Mouse (Mus musculus) embryo, embryonic 11.5 days (tissue): ENCODE results near the gene Cdc42se2.

Experiments
- DNase-seq: peaks from one replicate; pipeline ENCODE4 v3.0.0-alpha.2; 2012; ENCODE audit warnings: low read depth, low spot score

The Cdc42se2 gene

GRCm38 (mm10) chr11:54793173-54793572 is 5.7 kb upstream of the Cdc42se2 start:
- no peak for DNase-seq

- no peak for DNase-seq
Observed at GRCm38 (mm10) chr11:54791458-54791857, 4.0 kb upstream of the Cdc42se2 start.

- peak; percentile 43 for DNase-seq
Observed at GRCm38 (mm10) chr11:54786858-54787487, 502 bp downstream of the Cdc42se2 start.

DNA sequence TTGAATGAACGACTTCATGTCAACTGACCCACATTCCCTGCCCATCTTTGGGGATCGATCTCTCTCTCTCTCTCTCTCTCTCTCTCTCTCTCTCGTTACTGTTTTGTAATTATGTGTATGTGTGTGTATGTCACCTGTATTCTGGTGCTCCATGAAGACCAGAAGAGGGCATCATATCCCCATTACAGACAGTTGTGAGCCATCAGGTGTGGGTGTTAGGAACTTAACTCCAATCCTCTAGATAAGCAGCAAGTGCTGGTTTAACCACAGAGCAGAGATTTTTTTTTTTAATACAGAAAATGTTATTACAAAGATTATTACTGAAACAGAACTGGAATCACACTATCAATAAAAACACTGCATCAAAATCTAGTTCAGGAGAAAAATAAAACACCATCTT is 1.9 kb downstream of the Cdc42se2 start:
- DNase-seq = no peak

- no peak for DNase-seq
Observed at GRCm38 (mm10) chr11:54784436-54784835, 3.0 kb downstream of the Cdc42se2 start.

- DNase-seq = no peak
Observed at GRCm38 (mm10) chr11:54782253-54782652, 5.2 kb downstream of the Cdc42se2 start.

DNA sequence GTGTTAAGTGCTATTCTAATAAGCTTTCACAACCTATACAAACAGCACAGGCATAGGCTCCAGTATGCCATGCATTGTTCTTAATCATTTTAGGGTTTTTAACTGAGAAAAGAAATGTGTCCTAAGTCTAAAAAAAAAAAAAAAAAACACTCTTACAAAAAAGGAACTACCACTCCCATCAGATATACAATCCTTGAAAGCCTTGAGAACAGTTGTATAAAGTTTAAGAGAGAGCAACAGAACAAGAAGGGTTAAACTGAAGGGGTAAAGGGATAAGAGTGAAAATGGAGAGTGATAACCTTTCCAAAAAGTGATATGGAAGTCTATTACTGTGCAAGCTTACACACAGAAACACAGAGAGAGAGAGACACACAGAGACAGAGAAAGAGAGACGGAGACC is 7.5 kb downstream of the Cdc42se2 start:
- DNase-seq = no peak

GRCm38 (mm10) chr11:54778131-54778844 is 9.2 kb downstream of the Cdc42se2 start:
- no peak for DNase-seq

DNA sequence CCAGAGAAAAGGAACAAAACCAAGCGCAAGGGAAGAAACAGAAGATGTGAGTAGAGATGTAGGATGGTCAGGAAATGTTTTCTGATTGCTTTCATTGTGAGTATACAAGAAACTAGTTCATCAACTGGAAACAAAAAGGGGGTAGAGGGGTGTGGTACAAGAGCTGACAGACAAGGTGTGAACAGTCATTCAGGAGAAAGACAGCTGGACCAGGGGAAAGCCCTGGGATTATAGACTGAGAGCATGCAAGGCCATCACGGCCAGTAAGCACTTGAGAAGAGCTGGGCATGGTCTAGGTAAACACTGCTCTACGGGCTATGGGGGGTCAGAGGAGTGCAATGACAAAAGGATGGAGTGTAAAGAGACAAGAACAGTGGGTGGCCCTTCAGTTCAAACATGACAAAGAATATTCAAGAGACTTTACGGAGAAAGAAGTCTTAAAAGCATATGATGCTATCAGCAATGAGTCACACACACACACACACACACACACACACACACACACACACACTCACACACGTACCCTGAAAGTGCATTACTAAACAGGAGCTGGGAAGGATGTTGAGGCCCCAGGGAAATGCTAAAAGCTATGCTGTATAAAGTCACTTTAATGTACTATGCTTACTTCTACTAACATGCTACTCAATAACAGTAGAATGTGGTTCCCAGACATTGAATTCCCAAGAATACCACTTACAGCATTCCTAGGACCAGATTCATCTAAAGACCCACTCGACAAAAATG is 9.9 kb downstream of the Cdc42se2 start:
- DNase-seq = no peak

DNA sequence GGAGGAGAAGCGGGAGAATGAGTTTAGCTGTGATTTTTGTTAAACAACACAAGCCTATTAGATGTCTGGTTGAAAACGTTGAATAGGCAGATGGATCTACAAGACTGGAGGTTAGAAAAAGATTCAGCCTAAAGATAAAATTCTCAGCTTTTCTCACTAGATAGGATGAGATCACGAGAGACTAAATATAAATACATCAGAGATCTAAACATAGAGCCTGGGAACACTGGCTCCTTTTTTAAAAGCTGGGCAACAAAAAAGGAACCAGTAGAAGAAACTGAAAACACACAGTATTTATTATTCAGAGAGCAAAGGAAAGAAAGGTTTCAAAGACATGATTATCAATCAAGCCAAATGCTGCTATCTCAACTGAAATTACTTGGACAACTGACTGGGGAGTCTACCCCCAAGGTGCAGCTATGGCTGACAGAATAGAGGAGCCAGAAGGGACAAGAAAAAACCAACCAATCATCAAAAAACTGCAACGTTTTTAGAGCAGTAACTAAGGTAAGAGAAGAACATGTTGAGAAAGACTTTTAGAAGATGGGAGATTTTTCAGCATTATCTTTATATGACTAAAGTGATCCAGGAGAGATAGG is 10.6 kb downstream of the Cdc42se2 start:
- no peak for DNase-seq

- no peak for DNase-seq
Observed at GRCm38 (mm10) chr11:54776367-54776701, 11.1 kb downstream of the Cdc42se2 start.

DNA sequence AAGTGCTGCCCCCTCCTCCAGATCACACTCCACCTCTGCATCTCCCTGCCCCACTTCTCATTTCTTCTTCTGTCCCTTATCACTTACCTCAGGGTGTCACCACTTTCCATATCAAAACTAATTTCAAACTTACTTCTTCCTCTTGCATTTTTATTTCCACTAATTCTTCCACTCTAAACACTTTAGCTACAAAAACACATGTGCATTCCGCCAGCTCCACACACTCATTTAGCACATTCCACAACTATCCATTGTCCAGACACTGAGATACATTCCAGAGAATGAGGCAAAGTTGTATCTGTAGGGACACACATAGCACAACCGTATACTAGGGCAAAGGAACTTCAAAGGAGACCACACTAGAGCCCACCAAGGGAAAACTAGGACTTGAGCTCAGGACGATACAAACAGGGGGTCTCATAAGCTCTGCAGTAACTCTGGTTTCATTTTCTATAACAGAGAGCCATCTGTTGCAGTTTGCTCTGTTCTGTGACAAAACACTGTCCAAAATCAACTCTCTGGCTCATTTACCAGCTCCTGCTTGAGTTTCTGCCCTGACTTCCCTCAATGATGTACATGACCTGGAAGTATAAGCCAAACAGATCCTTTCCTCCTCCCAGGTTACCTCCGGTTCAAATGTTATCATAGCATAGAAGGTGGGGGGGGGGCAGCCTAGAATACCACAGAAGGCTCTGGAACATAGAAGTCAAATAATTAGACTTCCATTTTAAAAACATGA is 11.7 kb downstream of the Cdc42se2 start:
- DNase-seq = no peak

DNA sequence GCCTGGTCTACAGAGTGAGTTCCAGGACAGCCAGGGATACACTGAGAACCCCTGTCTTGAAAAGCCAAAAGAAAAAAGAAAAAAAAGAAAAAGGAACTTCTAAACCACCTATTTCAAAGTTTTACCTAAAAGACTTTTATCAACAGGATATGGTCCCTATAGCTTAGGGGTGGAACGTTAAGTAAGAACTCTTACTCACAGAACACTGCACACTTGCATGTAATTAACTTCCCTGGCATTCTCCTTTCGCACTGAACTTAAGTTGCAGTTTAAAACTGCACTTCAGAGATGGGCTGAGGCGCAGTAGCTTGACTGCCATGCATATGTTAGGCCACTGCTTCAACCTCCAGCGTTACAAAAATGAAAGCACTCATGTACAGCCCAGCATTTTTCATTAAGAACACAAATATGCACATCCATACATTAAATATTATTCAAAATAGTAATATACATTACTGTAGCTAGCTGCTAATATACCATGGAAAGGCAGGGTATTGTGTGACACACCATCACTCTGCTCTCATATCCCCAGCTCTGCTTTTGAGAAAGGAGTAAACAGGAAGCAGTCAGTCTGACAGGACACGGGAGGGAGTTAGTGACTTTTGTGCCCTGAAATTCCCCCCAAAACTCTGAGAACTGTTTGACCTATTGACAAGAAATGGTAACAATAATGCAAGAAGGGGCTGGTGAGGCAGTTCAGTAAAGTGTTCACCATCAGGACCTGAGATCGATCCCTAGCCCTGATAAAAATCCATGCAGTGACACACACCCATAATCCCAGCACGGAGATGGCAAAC is 13.0 kb downstream of the Cdc42se2 start:
- DNase-seq = no peak

DNA sequence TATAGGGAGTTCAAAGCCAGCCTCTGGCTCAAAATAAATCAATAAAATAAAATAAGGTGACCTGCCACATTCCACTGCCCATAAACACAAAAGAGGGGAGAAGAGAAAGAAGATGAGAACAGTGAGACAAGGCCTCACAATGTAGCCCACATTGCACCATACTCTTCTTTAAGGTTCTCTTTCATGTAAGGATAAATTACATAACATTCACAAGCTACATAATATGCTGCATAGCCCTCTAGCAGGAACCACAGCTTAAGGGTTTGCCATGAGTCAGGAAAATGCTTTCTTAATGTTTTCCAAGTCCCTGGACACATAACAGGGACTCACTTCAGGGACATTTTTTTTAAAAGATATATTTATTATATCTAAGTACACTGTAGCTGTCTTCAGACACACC is 15.9 kb downstream of the Cdc42se2 start:
- no peak for DNase-seq

- DNase-seq = no peak
Observed at GRCm38 (mm10) chr11:54769843-54770242, 17.6 kb downstream of the Cdc42se2 start.

GRCm38 (mm10) chr11:54768116-54768690 is 19.3 kb downstream of the Cdc42se2 start:
- no peak for DNase-seq

GRCm38 (mm10) chr11:54764759-54765158 is 22.7 kb downstream of the Cdc42se2 start:
- DNase-seq = no peak

GRCm38 (mm10) chr11:54764026-54764425 is 23.4 kb downstream of the Cdc42se2 start:
- no peak for DNase-seq

GRCm38 (mm10) chr11:54762735-54763134 is 24.7 kb downstream of the Cdc42se2 start:
- no peak for DNase-seq

GRCm38 (mm10) chr11:54757993-54758392 is 29.5 kb downstream of the Cdc42se2 start:
- DNase-seq = no peak
